Mouse (Mus musculus) adrenal gland, adult 2 months (tissue): ENCODE data around the gene Gm20662. TPM values are rescaled to one million over a fixed set of nuclear protein-coding genes. Genes with fewer than 3 reads are reported as not detected.
"Not testable (repeated sequence)": the region's sequence is repeated elsewhere in the genome, so short reads cannot be mapped to it uniquely, and the experiment has no call there.

ENCODE experiments used
- DNase-seq: peaks from one replicate; pipeline ENCODE4 v3.0.0; 2021
- polyA plus RNA-seq: library from polyadenylated mRNA; depleted of rRNA; stranded (reverse); fragments of >200 nt; gene quantifications from 2 replicates; pipeline ENCODE4 v1.2.3, GENCODE M21; 2012
- total RNA-seq, 2 experiments: library from RNA; stranded (reverse); gene quantifications; 2 replicates each; pipeline ENCODE4 v1.2.3; 2021

Gene Gm20662
- total and polyA plus RNA-seq, 3 experiments: 0.20 to 1.3 TPM; not detected in 1

- DNase-seq: no peak
Measured at GRCm38 (mm10) chr9:108010385-108010784, 14.2 kb downstream of the Gm20662 start.

DNA sequence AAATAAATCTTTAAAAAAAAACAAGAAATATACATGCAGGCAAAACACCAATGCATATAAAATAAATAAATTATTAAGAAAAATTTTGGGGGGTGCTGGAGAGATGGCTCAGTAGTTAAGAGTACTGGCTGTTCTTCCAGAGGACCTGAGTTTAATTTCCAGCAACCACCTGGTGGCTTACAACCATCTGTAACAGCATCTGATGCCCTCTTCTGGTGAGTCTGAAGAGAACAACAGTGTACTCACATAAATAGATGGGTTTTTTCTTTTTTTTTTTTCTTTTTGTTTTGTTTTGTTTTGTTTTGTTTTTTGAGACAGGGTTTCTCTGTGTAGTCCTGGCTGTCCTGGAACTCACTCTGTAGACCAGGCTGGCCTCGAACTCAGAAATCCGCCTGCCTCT lies 17.4 kb downstream of the Gm20662 start:
- not testable (repeated sequence) for DNase-seq

GRCm38 (mm10) chr9:108017127-108017526 lies 21.0 kb downstream of the Gm20662 start:
- DNase-seq: no peak

GRCm38 (mm10) chr9:108020741-108021140 lies 24.6 kb downstream of the Gm20662 start:
- DNase-seq: no peak

GRCm38 (mm10) chr9:108023216-108023615 lies 27.1 kb downstream of the Gm20662 start:
- DNase-seq: no peak

- no peak for DNase-seq
Measured at GRCm38 (mm10) chr9:108026584-108026983, 30.4 kb downstream of the Gm20662 start.

DNA sequence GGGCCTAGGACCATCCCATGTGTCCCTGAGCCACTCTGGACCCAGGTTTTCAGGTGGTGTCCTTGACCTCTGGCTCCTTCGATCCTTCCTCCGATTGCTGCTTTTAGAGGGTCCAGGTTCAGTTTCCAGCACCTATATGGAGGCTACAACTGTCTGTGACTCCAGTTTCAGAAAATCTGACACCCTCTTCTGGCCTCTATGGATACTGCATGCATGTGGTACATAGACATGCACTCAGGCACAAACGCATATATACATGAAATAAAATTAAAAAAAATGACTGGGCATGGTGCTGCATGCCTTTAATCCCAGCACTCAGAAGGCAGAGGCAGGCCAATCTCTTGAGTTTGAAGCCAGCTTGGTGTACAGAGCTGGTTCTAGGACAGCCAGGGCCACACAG lies 31.7 kb downstream of the Gm20662 start:
- DNase-seq: no peak

- DNase-seq: no peak
Measured at GRCm38 (mm10) chr9:108032126-108032525, 36.0 kb downstream of the Gm20662 start.

DNA sequence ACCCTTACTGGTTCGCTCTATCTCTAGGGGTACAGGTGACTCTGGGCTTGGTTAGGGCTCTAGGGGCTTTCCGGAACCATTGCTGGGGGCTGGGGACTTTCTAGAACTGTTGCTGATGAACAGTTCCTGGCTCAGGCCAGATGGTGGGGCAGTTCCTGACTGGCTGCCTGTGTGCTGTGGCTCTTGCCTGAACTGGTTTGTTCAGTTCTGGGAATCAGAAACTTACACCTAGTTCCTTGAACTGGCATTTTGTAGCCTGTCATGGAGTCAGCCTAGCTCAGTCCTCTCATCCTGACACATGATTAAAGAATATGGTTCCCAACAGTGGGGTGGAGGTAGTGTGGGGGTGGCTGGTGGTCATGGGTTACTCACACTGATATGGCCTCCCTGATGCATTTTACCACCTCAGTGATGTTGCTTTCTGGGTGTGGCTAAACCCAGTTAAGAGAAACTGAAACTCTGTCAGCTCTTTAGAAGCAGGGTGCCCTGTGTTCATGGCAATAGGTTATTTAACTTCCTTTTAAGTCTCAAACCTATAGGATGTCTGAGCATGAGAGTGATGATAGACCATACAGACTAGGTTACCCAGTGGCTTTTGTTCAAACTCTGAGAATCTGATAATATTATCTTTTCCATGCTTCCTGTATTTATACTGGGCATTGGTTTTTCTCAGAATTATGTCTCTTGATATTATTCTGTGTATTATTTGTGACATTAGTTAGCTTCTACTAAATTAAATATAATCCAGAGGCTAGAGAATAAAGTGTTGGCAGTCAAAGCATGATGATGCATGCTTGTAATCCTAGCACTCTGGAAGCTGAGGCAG lies 39.4 kb downstream of the Gm20662 start:
- no peak for DNase-seq

DNA sequence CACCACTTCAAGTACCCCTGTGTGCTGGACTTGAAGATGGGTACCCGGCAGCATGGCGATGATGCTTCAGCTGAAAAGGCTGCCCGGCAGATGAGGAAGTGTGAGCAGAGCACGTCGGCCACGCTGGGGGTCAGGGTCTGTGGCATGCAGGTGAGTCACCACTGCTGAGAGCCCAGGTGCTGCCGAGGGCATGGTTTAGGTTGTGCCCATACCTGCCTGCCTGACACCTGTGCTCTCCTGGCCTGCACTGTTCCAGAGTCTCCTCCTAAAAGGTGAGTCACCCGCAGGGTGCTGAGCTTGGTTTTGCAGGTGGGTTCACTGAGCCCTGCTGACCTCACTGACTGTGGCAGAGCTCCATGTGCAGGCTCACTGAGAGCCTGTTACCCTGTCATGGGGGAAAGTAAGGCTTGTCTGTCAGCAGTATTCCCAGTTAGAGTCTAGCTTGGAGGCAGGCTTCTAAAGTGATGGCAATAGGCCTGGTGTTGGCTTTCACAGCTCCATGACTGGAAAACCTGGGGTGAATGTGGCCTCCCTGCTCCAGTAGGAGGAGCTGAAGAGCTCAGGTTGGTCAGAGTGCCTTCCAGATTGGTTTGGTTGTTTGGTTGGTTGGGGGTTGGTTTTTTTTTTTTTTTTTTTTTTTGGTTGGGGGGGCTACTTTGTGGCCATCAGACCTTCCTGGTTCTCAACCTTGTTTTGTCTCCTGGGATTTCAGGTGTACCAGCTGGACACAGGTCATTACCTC lies 48.8 kb downstream of the Gm20662 start:
- no peak for DNase-seq

- no peak for DNase-seq
Measured at GRCm38 (mm10) chr9:108046582-108046981, 50.4 kb downstream of the Gm20662 start.

DNA sequence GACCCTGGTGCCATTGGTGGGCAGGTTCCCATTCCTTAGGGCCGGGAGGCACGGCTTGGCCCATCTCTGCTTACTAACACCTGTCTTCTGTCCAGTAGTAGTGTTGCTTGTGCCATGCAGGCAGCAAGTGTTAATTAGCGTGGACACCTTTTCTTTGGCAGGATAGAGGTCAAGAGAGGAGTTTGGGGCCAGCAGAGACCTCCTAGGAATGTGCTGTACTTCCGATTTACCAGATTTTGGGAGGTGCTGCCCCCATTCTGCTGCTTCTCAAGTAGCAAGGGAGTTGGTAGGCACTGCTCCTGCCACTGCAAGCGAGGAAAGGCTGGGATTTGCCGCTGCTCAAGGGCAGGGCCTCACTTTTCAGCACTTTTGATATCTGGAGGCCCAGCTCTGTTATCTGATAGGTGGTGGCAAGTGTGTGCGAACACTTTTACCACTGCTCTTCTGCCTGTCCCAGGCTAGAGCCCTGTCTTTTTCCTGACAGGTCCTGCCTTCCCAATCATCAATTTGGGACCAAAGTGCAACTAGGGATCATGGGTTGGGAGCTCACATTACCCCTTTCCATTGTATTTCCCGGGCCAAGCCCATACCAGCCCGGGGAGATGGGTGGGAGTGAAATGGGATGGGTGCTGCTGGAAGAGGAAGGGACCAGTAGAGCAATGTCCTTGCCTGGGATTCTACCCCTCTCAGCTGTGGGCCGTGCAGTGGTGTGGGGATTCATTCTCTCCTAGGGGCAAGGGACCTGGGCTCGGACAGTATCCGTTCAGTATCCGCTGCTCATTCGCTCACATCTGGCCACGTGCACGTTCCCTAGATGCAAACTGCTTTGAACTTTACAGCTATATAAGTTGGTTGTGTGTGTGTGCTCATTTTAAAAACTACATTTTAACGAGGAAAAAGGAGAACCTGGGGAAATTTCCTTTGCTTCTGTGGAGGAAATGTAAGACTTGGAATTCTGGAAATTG lies 51.7 kb downstream of the Gm20662 start:
- DNase-seq: no peak

- no peak for DNase-seq
Measured at GRCm38 (mm10) chr9:108048566-108048955, 52.4 kb downstream of the Gm20662 start.

DNA sequence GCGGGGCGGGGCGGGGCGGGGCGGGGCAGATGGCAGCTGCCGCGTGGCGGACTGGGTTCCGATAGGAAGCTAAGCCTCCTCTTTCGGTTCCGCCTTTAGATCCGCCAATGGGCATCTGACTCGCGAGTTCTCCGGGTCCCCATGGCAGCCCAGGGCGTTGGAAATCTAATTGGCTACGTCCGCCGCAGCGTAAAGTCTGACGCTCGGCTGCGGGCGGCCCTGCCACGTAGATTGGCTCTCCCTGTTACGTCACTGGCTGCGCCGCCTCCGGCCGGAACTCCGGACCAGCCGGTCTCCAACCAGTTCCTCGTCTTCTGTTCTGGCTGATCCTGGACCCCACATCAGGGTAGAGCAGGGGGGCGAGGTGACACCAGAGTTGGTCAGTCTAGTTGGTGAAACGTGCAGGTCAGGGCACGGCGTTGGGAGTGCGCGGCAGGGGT lies 52.9 kb downstream of the Gm20662 start, which contains the start of gene Gmppb:
Gmppb (plus strand) TSS at position 227 of the 440 bp plus-strand sequence.
- DNase-seq: peak; percentile 98

GRCm38 (mm10) chr9:108049561-108050251 lies 53.6 kb downstream of the Gm20662 start:
- no peak for DNase-seq

DNA sequence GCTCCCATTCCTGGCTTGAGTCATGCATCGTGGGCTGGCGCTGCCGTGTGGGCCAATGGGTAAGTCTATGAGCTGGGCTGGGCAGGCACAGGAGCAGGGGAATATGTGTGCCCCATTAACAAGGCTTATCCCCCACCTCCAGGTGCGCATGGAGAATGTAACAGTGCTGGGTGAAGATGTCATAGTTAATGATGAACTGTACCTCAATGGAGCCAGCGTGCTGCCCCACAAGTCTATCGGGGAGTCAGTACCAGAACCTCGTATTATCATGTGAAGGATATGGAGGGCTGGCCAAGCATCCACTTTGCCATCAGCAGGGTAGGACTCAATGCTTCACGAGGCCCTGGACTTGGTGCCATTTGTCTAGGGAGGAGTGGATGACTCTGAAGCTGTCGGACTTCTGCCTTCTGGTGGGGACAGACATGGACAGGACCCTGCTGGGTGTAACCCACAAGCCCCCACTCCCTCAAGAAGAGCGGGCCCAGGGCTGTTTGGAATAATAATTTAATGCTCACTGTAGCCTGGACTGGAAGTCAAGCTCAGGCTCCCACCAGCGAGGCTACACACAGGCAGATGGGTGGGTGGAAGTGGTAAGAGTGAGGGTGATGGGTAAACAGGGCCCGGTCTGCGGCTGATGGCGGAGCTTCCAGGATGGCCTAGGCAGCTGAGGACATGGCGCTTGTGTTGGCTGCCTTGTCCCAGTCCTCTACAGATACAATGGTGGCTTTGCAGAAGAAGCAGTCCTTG lies 55.2 kb downstream of the Gm20662 start:
- DNase-seq: no peak

GRCm38 (mm10) chr9:108051931-108052220 lies 55.7 kb downstream of the Gm20662 start:
- no peak for DNase-seq

DNA sequence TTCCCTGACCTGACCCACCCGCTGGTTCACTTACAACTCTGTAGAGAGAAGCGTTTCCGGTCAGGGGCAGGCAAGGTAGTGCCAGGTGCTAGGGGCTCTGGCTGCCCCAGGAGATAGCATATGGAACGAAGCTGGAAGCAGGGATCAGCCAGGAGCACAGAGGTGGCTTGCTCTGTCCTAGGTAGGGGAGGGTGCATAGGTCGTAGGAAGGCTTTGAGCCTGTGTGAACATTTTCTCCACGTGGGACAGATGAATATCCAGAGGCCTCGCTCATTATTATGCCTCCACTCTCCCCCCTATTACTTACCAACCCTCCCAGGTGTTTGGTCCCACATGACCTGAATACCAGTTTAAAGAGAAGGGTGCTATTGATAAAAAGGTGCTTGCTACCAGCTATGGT lies 56.3 kb downstream of the Gm20662 start:
- no peak for DNase-seq

DNA sequence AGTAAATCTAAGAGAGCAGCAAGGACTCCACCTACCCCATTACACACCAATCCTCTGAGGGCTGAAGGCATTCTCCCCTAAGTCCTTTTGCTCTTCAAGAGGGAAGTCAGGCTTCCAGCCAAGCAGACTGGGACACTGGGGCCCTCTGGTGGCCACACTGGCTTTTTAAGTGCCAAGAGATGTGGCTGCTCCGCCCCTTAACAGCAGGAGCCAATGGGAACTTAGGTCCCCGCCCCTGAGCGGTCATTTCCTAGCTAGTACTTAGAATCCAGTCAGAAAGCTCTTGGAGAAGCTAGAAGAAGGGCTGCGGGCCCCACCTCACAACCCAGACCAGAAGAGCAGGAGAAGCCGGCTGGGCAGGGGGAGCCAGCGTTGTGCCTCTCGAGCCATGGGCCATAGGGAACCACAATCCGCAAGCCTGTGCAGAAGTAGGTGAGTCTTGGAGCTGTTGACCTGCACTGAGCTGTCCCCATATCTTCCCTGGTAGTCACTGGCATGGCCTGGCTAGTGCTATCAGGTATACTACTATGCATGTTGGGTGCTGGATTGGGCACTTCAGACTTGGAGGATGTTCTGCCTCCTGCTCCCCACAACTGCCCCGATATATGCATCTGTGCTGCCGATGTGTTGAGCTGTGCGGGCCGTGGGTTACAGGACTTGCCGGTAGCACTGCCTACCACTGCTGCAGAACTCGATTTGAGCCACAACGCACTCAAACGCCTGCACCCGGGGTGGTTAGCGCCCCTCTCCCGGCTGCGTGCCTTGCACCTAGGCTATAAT lies 56.9 kb downstream of the Gm20662 start, which contains the start of gene Amigo3:
Amigo3 (plus strand) TSS at position 275 of the 780 bp plus-strand sequence.
- peak; percentile 96 for DNase-seq
